Mouse (Mus musculus) embryonic facial prominence, embryonic 13.5 days (tissue): ENCODE results near the gene Tbc1d21. TPM values are rescaled to one million over a fixed set of nuclear protein-coding genes. Genes with fewer than 3 reads are reported as not detected.

Experiments
- ATAC-seq: fragments of 200-750 bp; cut with Nextera tagmentation; 2 replicates; pipeline ENCODE4 v1.8.0; 2017; ENCODE audit warnings: low read depth; ENCODE audit not compliant: insufficient number of reproducible peaks, insufficient read depth, low FRiP score, low TSS enrichment
- H3K27ac ChIP-seq: fragments of 300-500 bp; sonication (generic); 2 replicates; pipeline ENCODE4 v1.5.1; 2015; ENCODE audit warnings: moderate library complexity, mild to moderate bottlenecking, inconsistent platforms
- H3K27me3 ChIP-seq: fragments of 300-500 bp; sonication (generic); 2 replicates; pipeline ENCODE4 v1.6.1; 2015; ENCODE audit warnings: mild to moderate bottlenecking, inconsistent platforms
- H3K36me3 ChIP-seq: fragments of 300-500 bp; sonication (generic); 2 replicates; pipeline ENCODE4 v1.6.1; 2015; ENCODE audit warnings: mild to moderate bottlenecking, inconsistent platforms
- H3K4me1 ChIP-seq: fragments of 300-500 bp; sonication (generic); 2 replicates; pipeline ENCODE4 v1.6.1; 2015; ENCODE audit warnings: inconsistent platforms
- H3K4me2 ChIP-seq: fragments of 300-500 bp; sonication (generic); 2 replicates; pipeline ENCODE4 v1.6.1; 2015; ENCODE audit warnings: moderate library complexity, mild to moderate bottlenecking, inconsistent platforms
- H3K4me3 ChIP-seq: fragments of 300-500 bp; sonication (generic); 2 replicates; pipeline ENCODE4 v1.5.1; 2015; ENCODE audit warnings: mild to moderate bottlenecking, inconsistent platforms
- H3K9ac ChIP-seq: fragments of 300-500 bp; sonication (generic); 2 replicates; pipeline ENCODE4 v1.6.1; 2015; ENCODE audit warnings: mild to moderate bottlenecking, inconsistent platforms
- H3K9me3 ChIP-seq: fragments of 300-500 bp; sonication (generic); 2 replicates; pipeline ENCODE4 v1.6.1; 2016; ENCODE audit warnings: inconsistent platforms
- WGBS: fragments of 180-500 bp; shearing (Covaris S2); methylation state at CpG from one replicate; pipeline ENCODE4 v1.1.7; 2015; ENCODE audit warnings: mixed read lengths; 5-methylcytosine and 5-hydroxymethylcytosine counted together
- polyA plus RNA-seq: library from polyadenylated mRNA; unstranded; fragments of >200 nt; fragmentation: Nextera tagmentation; extraction: Ambion mirVana; gene quantifications from 2 replicates; pipeline ENCODE4 v1.2.1, GENCODE M21; 2015

Tbc1d21 gene
- polyA plus RNA-seq, 1 experiment from 2014 or later: not detected

- H3K9me3 ChIP-seq: no peaks in the 10 kb centered on the region
- peak within 1 kb of the TSS; percentile 91 for H3K27ac ChIP-seq
- H3K4me2 ChIP-seq: peak within 1 kb of the TSS; percentile 89
- H3K36me3 ChIP-seq: no peaks in the 10 kb centered on the region
- peak within 1 kb of the TSS; percentile 58 for H3K4me3 ChIP-seq
- peaks cover 19% of the 10 kb centered on the region for H3K27me3 ChIP-seq
- peak; percentile 59; the same call in 1 of the 2 replicates for ATAC-seq
- H3K9ac ChIP-seq: peak within 1 kb of the TSS; percentile 81
- 1% methylated on average over 21 of the region's 21 CpGs for WGBS
- H3K4me1 ChIP-seq: peaks cover 89% of the 10 kb centered on the region
These were observed 57.3 kb downstream of the Tbc1d21 start, which contains the start of gene Loxl1 for GRCm38 (mm10) chr9:58312944-58313359. TSS of gene Loxl1 (minus strand) at chr9:58313186.

DNA sequence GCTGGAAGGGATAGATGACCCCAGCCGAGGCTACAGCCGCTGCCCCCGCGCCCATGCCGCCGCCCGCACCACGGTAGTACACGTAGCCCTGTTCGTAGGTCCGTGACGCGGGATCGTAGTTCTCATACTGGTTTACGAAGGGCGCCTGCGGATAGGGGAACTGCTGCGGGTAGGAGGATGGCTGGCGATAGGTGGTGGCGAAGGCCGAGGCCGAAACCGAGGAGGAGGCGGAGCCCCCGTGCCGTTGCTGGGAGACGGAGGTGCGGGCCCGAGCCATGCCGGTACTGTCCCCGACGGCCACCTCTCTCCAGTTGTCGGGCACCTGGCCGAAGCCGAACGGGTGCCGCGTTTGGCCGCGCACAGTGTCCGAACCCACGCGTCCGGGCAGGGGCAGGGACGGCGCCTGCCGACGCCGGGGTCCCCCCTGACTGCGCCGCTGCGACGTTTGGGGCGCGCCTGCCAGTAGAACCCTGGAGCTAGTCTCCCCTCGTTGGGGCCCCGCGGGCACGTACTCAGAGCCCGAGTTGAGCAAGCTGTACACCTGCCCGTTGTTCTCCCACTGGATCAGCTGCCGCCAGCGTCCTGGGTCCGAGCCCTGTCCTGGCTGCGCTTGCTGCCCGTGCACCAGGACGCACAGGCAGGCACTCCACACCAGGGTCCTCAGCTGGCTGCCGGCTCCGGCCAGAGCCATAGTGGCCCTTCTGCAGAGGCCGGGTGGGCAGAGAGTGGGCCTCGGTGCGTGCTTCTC is 57.9 kb downstream of the Tbc1d21 start:
- H3K4me1 ChIP-seq: peaks cover 89% of the 10 kb centered on the region
- under 1% methylated on average over 72 of the region's 72 CpGs for WGBS
- H3K4me2 ChIP-seq: peak overlapping the region; percentile 89
- ATAC-seq: no peak
- H3K36me3 ChIP-seq: no peaks in the 10 kb centered on the region
- peak overlapping the region; percentile 81 for H3K9ac ChIP-seq
- H3K27ac ChIP-seq: peak overlapping the region; percentile 91
- H3K27me3 ChIP-seq: peaks cover 19% of the 10 kb centered on the region
- no peaks in the 10 kb centered on the region for H3K9me3 ChIP-seq
- peak overlapping the region; percentile 58 for H3K4me3 ChIP-seq

- 51% methylated on average over 33 of the region's 33 CpGs for WGBS
- H3K9ac ChIP-seq: peak overlapping the region; percentile 81
- peaks cover 19% of the 10 kb centered on the region for H3K27me3 ChIP-seq
- peak overlapping the region; percentile 58 for H3K4me3 ChIP-seq
- H3K9me3 ChIP-seq: no peaks in the 10 kb centered on the region
- H3K36me3 ChIP-seq: no peaks in the 10 kb centered on the region
- no peak overlapping the region for H3K27ac ChIP-seq
- H3K4me1 ChIP-seq: peaks cover 89% of the 10 kb centered on the region
- no peak for ATAC-seq
- peak overlapping the region; percentile 89 for H3K4me2 ChIP-seq
These were observed 58.9 kb downstream of the Tbc1d21 start for GRCm38 (mm10) chr9:58311191-58311910.

- peak overlapping the region; percentile 89 for H3K4me2 ChIP-seq
- peak overlapping the region; percentile 36; the same call in 1 of the 2 replicates for H3K9ac ChIP-seq
- peaks cover 19% of the 10 kb centered on the region for H3K27me3 ChIP-seq
These were observed 60.1 kb downstream of the Tbc1d21 start for GRCm38 (mm10) chr9:58310043-58310660.

More at GRCm38 (mm10) chr9:58310043-58310660, 60.1 kb downstream of the Tbc1d21 start:
- Histone ChIP-seq H3K4me1 (peaks cover 89% of the 10 kb centered on the region), H3K36me3 (no peaks in the 10 kb centered on the region), H3K4me3 (peak overlapping the region; percentile 24), H3K27ac (no peak overlapping the region), H3K9me3 (no peaks in the 10 kb centered on the region)
- no peak for ATAC-seq
- WGBS: 78% methylated on average over 14 of the region's 14 CpGs

Other genes with a start within 250 kb of the Tbc1d21 start
- 75.6 and 79.6 TPM in 2 replicates for gene Islr, start 166.1 kb downstream of the Tbc1d21 start, polyA plus RNA-seq
- 0.76 and 1.4 TPM in 2 replicates for gene Islr2, start 166.1 kb downstream of the Tbc1d21 start, polyA plus RNA-seq
- 14.4 and 15.2 TPM in 2 replicates for gene Pml, start 120.7 kb downstream of the Tbc1d21 start, polyA plus RNA-seq
- 43.1 and 45.0 TPM in 2 replicates for gene Stoml1, start 117.3 kb downstream of the Tbc1d21 start, polyA plus RNA-seq
- 30.9 and 41.8 TPM in 2 replicates for gene Loxl1, start 57.3 kb downstream of the Tbc1d21 start, polyA plus RNA-seq
- 3.6 and 5.1 TPM in 2 replicates for gene Insyn1, start 118.1 kb upstream of the Tbc1d21 start, polyA plus RNA-seq
- 58.4 and 58.6 TPM in 2 replicates for gene Cd276, start 185.0 kb upstream of the Tbc1d21 start, polyA plus RNA-seq
- gene Nptn, start 211.8 kb upstream of the Tbc1d21 start, polyA plus RNA-seq: 106 and 130 TPM in 2 replicates